Mouse (Mus musculus): Measurements from ENCODE around the gene Abcd2.

Gene Abcd2

DNA sequence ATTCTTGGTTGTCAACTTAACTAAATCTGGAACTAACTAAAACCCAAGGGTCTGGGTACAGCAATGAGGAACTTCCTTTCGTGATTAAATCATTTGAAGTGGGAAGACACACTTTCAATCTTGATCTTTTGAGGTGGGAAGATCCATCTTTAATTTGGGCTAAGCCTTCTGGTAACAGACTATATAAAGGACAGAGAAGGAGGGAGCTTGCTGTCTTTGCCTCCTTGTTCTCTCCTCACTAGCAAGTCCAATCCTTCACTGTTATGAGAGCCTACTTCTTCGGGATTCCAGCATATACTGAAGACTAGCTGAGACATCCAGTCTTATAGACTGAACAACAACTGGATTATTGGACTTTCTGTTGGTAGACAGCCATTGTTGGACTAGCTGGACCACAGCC is 28.1 kb downstream of the Abcd2 start:
- no peak for DNase-seq (ENCODE audit: low spot score in 2 of 2)

DNA sequence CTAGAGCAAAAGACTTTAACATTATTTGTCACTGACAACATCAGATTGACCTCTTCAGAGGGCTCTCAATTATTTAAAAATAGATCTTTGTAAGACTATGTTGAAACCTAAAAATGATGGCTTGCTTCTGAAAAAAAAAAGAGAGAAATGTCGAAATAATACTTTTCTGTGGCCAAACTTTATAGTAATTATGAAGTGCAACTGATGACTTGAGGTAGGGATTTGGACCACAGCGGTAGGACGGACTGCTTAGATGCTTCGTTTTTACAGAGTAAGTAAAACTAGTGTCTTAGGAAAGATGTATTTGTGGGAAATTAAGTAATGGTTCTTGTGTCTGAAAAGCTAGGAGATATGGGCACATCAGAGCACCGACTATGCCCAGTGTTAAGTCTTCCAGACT is 30.4 kb downstream of the Abcd2 start:
- no peak for DNase-seq (ENCODE audit: low spot score in 2 of 2)

GRCm38 (mm10) chr15:91153311-91153710 is 38.3 kb downstream of the Abcd2 start:
- DNase-seq (ENCODE audit: low spot score in 2 of 2): no peak

GRCm38 (mm10) chr15:91152592-91152991 is 39.0 kb downstream of the Abcd2 start:
- DNase-seq (ENCODE audit: low spot score in 2 of 2): peak; percentile 32 to 57

- DNase-seq (ENCODE audit: low spot score in 2 of 2): no peak
These were observed 67.0 kb downstream of the Abcd2 start for GRCm38 (mm10) chr15:91124584-91124983.

GRCm38 (mm10) chr15:91112555-91113209 is 78.9 kb downstream of the Abcd2 start:
- no peak for DNase-seq (ENCODE audit: low spot score in 2 of 2)

- DNase-seq (ENCODE audit: low spot score in 2 of 2): no peak
These were observed 83.4 kb downstream of the Abcd2 start for GRCm38 (mm10) chr15:91108102-91108659.

GRCm38 (mm10) chr15:91104934-91105333 is 86.7 kb downstream of the Abcd2 start:
- no peak for DNase-seq (ENCODE audit: low spot score in 2 of 2)

DNA sequence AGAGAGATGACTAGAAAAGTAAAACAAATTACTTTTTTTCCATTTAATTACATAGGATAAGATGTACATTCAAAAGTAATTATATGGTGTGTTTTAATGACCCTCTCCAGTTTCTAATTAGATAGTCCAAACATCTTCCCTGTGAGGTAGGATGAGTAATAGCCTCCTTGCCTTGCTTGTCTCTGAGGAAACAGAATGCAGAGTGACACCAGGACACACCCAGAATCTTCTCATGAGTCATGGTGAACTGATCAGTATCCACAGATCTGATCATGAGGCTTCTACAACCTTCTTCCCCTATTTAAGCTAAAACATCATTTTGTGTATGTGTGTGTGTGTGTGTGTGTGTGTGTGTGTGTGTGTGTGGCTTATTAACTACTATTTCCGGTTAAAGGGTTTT is 87.3 kb downstream of the Abcd2 start:
- no peak for DNase-seq (ENCODE audit: low spot score in 2 of 2)

- no peak for DNase-seq (ENCODE audit: low spot score in 2 of 2)
These were observed 87.8 kb downstream of the Abcd2 start for GRCm38 (mm10) chr15:91103814-91104213.

DNA sequence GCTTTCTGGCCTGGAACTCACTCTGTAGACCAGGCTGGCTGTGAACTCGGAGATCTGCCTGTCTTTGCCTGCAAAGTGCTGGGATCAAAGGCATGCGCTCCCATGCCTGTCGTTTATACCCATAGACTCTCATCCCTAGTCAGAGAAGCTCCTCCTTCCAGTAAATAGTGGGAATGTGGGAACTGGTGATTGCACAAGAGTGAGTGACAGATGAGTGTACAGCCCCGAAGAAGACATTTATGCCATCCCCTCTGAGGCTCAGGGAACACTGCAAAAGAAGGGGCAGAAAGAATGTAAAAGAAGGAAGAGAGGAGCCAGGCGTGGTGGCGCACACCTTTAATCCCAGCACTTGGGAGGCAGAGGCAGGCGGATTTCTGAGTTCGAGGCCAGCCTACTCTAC is 88.3 kb downstream of the Abcd2 start:
- DNase-seq (ENCODE audit: low spot score in 2 of 2): no peak

DNA sequence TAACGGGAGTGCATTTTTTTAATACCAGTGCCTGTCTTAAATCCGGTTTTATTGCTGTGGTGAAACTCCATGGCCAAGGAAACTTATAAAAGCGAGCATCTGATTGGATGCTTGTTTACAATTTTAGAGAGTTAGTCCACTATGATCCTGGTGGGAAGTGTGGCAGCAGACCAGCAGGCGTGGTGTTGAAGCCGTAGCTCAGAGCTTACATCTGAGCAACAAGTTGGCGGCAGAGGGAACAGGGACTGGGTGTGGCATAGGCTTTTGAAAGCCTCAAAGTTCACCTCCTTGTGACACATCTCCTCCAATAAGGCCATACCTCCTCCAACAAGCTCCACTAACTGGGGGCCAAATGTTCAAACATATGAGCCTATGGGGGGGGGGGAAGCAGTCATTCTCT is 95.0 kb downstream of the Abcd2 start:
- no peak for DNase-seq (ENCODE audit: low spot score in 2 of 2)
